Mouse (Mus musculus) kidney, adult 18-20 months (tissue): ENCODE data around the gene Gaa.
"Not testable (repeated sequence)": the region's sequence is repeated elsewhere in the genome, so short reads cannot be mapped to it uniquely, and the experiment has no call there.

Source experiments
- DNase-seq: peaks from one replicate; pipeline ENCODE4 v3.0.0; 2021

Gaa gene

GRCm38 (mm10) chr11:119256557-119256956, 11.1 kb upstream of the Gaa start:
- peak; percentile 36 for DNase-seq

GRCm38 (mm10) chr11:119258216-119258571, 9.5 kb upstream of the Gaa start:
- DNase-seq = no peak

GRCm38 (mm10) chr11:119258572-119259322, 8.9 kb upstream of the Gaa start:
- peak; percentile 78 for DNase-seq

GRCm38 (mm10) chr11:119259977-119260376, 7.7 kb upstream of the Gaa start:
- DNase-seq = no peak

- DNase-seq = no peak
Measured at GRCm38 (mm10) chr11:119264413-119264812, 3.3 kb upstream of the Gaa start.

GRCm38 (mm10) chr11:119265811-119266210, 1.9 kb upstream of the Gaa start:
- no peak for DNase-seq

DNA sequence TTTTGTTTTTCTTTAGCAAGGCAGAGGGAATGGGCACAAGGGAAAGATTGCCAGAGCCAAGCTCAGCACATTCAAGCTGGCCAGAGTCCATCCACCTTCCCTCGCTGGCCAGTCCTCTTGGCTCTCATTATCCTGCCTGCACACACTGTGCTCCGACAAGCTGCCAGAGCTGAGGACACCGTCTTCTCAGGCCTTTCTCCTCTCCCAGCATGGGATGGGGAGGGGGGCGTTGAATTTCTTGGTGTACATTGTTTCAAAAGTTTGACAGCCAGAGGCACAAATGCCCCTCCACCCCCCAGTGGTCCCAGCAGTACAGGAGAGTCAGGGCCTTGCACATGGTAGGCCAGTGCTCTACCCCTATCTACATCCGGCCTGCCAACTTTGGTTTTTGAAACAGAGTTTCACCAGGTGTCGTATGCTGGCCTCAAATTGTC, 429 bp upstream of the Gaa start:
- peak; percentile 71 for DNase-seq

GRCm38 (mm10) chr11:119268557-119269195, 989 bp downstream of the Gaa start:
- peak; percentile 6 for DNase-seq

DNA sequence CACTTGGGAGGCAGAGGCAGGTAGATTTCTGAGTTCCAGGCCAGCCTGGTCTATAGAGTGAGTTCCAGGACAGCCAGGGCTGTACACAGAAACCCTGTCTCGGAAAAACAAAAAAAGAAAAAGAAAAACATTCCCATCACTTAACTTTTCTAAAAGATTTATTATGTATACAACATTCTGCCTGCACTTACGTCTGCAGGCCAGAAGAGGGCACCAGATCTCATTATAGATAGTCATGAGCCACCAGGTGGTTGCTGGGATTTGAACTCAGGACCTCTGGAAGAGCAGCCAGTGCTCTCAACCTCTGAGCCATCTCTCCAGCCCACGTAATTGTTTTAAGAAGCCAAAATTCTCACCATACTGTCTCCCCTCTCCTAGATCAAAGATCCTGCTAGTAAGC, 4.8 kb downstream of the Gaa start:
- not testable (repeated sequence) for DNase-seq

- DNase-seq = peak; percentile 13
Measured at GRCm38 (mm10) chr11:119273186-119273930, 5.7 kb downstream of the Gaa start.

GRCm38 (mm10) chr11:119281030-119281429, 13.3 kb downstream of the Gaa start:
- DNase-seq = no peak

DNA sequence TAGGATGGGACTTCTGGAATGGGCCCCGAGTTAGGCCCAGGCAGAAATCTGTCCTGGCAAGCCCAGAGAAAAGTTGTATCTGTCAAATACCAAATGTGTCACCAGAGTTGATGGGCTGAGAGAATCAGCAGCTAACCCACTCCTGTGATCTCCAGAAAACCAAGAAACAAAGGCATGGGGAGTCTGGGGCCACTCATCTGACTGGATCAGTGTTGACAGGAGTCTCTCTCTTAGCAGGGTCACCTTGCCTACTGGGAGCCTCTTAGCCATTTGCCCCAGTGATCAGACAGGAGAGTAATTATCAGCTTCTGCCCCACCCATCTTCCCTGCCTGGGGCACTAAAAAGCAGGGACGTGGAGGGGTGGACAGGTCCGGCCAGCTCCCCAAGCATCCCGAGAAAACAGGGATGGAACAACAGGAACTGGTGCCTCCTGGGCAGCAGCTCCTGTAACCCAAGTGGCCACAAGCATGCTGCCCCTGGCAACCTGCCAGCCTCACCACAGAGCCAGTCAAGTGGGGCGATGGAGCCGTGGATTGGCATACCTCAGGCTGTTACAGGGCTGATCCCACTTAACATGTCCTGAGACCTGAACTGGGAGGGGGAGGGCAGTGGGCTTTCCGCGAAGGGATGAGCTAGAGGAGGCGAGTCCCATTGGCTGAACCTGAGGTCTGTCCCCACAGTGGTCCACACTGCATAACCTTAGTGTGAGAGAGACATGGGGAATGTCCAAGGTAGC, 18.3 kb downstream of the Gaa start:
- peak; percentile 50 for DNase-seq

- DNase-seq = no peak
Measured at GRCm38 (mm10) chr11:119287207-119287992, 19.7 kb downstream of the Gaa start.

- DNase-seq = not testable (repeated sequence)
Measured at GRCm38 (mm10) chr11:119292861-119293260, 25.2 kb downstream of the Gaa start.

GRCm38 (mm10) chr11:119297996-119298395, 30.3 kb downstream of the Gaa start:
- no peak for DNase-seq

DNA sequence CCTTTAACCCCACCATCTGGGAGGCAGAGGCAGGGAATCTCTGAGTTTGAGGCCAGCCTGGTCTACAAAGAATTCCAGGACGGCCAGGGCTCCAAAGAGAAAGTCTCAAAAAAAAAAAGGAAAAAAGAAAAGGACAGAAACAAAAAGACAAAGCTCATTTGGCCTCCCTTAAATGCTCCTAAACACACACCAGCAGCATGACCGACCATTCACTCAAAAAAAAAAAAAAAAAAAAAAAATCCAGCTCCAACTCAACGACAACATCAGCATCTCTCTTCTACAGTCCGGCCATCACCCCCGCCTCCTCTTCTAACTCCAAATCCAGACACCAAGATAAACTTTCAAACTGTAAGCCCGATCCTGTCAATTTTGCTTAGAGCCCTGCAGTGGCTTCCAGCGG, 31.2 kb downstream of the Gaa start:
- no peak for DNase-seq

DNA sequence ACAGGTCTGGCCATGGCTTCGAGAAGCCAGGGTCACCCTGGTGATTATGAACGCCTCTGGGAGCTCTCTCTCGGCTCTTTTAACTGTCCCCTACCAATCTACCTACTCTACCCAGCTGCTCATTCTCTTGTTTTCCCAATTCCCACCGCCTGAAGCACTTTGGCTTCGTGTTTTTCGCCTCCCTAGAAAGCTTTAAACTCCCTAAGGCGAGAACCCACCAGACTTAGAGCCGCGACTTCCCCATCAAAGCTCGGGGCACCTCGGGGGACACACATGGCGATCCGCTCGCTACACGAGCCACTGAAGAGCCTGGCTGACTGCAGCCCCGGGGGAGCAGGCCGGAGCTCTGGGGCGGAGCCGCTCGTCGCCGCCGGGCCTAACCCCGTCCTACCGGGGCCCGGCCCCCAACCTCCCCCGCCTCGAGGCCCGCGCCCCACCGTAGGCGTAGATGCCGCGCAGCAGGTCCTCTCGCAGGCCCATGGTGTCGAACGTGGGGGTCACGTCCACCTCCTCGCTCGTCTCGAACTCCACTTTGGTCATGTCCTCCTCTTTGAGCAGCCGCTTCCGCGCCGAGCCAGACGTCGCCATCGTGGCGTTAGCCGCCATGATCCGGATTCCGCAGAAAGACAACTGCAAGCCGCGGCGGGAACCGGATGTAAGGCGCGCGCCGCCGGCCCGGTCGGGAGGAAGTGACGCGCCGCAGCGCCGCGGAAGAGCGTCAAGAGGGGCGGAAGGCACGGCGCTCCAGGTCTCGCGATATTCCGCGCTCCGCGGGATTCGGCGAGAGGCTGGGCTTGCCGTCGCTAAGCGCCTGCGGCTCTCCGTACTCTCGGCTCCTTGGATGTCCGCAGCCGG, 31.9 kb downstream of the Gaa start, which contains the start of gene Eif4a3:
Eif4a3 (minus strand) TSS at position 699 of the 855 bp plus-strand sequence.
- peak; percentile 97 for DNase-seq

DNA sequence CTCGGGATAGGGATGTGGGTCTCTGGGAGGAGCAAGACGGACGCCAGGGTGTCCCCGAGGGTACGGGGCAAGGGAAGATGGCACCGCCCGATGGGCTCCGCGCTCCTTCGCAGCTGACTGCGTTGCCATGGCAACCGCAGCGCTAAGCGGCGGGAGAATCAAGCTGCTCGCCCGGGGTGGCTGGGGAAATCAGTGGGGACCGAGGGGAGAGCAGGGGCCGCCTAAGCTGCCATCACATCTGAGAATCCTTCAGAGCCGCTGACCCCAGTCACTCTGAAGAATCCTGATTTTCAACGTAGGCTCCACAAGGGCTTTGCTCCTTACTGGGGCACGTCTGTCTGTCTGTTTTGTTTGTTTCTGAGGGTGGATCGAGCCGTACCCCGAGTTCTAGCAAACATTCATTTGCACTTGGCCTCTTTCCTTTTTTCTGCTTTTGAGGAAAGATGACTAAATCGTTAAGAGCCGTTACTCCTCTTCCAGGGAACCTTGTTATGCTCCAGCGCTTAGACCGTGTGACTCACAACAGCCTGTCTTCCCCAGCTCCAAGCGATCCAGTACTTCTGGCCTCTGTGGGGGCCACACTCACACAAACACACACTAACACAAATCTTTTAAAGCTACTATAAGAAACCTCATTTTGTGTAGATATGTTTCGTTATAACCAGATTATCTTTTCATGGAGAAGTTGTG, 32.7 kb downstream of the Gaa start:
- DNase-seq = no peak

DNA sequence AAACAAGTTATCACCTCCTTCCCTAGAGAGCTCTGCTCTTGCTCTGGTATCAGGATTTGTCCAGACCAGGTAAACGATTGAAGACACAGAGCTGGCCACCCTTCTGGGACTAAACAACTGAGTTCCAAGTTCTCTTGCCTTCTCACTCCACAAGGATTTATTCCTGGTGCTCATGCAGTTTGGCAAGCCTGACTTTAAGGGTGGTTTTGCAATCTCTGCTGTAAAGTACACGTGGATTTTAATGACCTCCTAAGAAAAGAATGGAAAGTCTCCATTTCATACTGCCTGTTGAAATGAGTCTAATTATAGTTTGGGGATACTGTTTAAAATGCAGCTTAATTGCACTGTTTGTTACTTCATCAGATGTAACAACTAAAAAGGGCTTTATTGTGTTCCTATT, 33.3 kb downstream of the Gaa start:
- no peak for DNase-seq

DNA sequence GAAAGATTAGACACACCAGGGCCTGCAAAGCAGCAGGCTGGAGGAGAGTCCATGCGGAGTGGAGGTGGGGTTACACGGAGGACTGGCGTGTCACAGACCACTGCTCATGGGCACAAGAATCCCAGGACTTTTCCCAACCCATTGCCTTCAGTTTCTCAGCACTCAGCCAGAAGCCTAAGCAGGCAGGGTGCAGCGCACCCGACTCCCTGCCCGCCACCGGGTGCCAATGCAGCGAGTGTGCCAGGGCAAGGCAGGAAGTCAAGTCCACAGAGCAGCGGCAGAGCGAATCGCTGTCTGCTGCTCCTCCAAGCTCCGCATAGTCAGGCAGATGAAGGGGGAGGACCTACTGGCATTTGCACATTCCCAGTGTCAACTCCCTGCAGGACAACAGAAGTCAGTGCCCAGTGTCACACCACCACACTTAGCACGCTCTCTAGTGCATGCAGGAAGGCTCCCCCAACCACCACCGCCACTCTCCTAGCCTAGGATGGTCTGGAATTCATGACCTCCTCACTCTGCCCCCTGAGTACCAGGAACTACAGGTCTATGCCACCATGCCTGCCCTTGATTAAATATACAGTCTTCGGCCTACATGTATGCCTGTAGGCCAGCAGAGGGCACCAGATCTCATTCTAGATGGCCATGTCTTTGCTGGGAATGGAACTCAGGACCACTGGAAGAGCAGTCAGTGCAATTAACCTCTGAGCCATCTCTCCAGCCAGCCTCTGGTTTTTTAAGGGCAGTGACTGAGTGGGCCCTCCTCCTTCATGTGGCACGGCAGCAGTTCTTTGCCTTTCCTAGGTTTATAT, 37.4 kb downstream of the Gaa start:
- peak; percentile 52 for DNase-seq
